Mouse (Mus musculus): ENCODE results near the gene Prmt9. TPM values are rescaled to one million over a fixed set of nuclear protein-coding genes. Genes with fewer than 3 reads are reported as not detected.

Prmt9 gene
- polyA plus RNA-seq (2012; rRNA removed) = 4.4 and 5.6 TPM in 2 replicates

- 3% methylated on average over 42 of the region's 42 CpGs for WGBS
- DNase-seq (ENCODE audit: low read depth, low spot score) = peak; percentile 52
Measured at GRCm38 (mm10) chr8:77549121-77549706, at the start of gene Prmt9. Gene Prmt9 (plus strand): TSS chr8:77549397.

GRCm38 (mm10) chr8:77500264-77500663 is 48.9 kb upstream of the Prmt9 start:
- 97% methylated on average over 3 of the region's 3 CpGs for WGBS
- no peak for DNase-seq (ENCODE audit: low read depth, low spot score)

- no peak for DNase-seq (ENCODE audit: low read depth, low spot score)
- WGBS = 80% methylated on average over 8 of the region's 8 CpGs
Measured at GRCm38 (mm10) chr8:77501131-77501530, 48.1 kb upstream of the Prmt9 start.

GRCm38 (mm10) chr8:77502547-77502946 is 46.6 kb upstream of the Prmt9 start:
- 87% methylated on average over 6 of the region's 6 CpGs for WGBS

GRCm38 (mm10) chr8:77506539-77506938 is 42.7 kb upstream of the Prmt9 start:
- DNase-seq (ENCODE audit: low read depth, low spot score) = no peak
- 53% methylated on average over 7 of the region's 7 CpGs for WGBS

More at GRCm38 (mm10) chr8:77502547-77502946, 46.6 kb upstream of the Prmt9 start:
- DNase-seq (ENCODE audit: low read depth, low spot score) = no peak

GRCm38 (mm10) chr8:77507510-77508035 is 41.6 kb upstream of the Prmt9 start:
- WGBS = 85% methylated on average over 10 of the region's 10 CpGs
- DNase-seq (ENCODE audit: low read depth, low spot score) = no peak

- DNase-seq (ENCODE audit: low read depth, low spot score) = no peak
- WGBS = 48% methylated on average over 7 of the region's 7 CpGs
Measured at GRCm38 (mm10) chr8:77509044-77509443, 40.2 kb upstream of the Prmt9 start.

- 83% methylated on average over 3 of the region's 3 CpGs for WGBS
- no peak for DNase-seq (ENCODE audit: low read depth, low spot score)
Measured at GRCm38 (mm10) chr8:77510426-77510825, 38.8 kb upstream of the Prmt9 start.

- DNase-seq (ENCODE audit: low read depth, low spot score) = no peak
- 79% methylated on average over 13 of the region's 13 CpGs for WGBS
Measured at GRCm38 (mm10) chr8:77511750-77512493, 37.3 kb upstream of the Prmt9 start.

- DNase-seq (ENCODE audit: low read depth, low spot score) = no peak
- 87% methylated on average over 8 of the region's 8 CpGs for WGBS
Measured at GRCm38 (mm10) chr8:77515201-77515600, 34.0 kb upstream of the Prmt9 start.

- 73% methylated on average over 8 of the region's 8 CpGs for WGBS
- DNase-seq (ENCODE audit: low read depth, low spot score) = no peak
Measured at GRCm38 (mm10) chr8:77515786-77516185, 33.4 kb upstream of the Prmt9 start.

GRCm38 (mm10) chr8:77516845-77517244 is 32.4 kb upstream of the Prmt9 start:
- whole genome bisulfite sequencing = 11% methylated on average over 10 of the region's 10 CpGs
- no peak for DNase-seq (ENCODE audit: low read depth, low spot score)

- WGBS = under 1% methylated on average over 76 of the region's 95 CpGs
Measured at GRCm38 (mm10) chr8:77517301-77518200, 31.6 kb upstream of the Prmt9 start, which contains the start of gene Arhgap10. Gene Arhgap10 (minus strand): TSS chr8:77517953.

GRCm38 (mm10) chr8:77518201-77519115 is 30.7 kb upstream of the Prmt9 start:
- WGBS = 12% methylated on average over 33 of the region's 33 CpGs
- DNase-seq (ENCODE audit: low read depth, low spot score) = no peak

More at GRCm38 (mm10) chr8:77517301-77518200, 31.6 kb upstream of the Prmt9 start, which contains the start of gene Arhgap10:
- DNase-seq (ENCODE audit: low read depth, low spot score) = no peak

GRCm38 (mm10) chr8:77520601-77521000 is 28.6 kb upstream of the Prmt9 start:
- WGBS = 93% methylated on average over 4 of the region's 4 CpGs
- DNase-seq (ENCODE audit: low read depth, low spot score) = no peak

- WGBS = 47% methylated on average over 8 of the region's 8 CpGs
- DNase-seq (ENCODE audit: low read depth, low spot score) = no peak
Measured at GRCm38 (mm10) chr8:77521028-77521785, 28.0 kb upstream of the Prmt9 start.

- WGBS = 33% methylated on average over 8 of the region's 8 CpGs
- DNase-seq (ENCODE audit: low read depth, low spot score) = no peak
Measured at GRCm38 (mm10) chr8:77522984-77523383, 26.2 kb upstream of the Prmt9 start.

- WGBS = 38% methylated on average over 14 of the region's 14 CpGs
- DNase-seq (ENCODE audit: low read depth, low spot score) = no peak
Measured at GRCm38 (mm10) chr8:77524018-77524615, 25.1 kb upstream of the Prmt9 start.
